Mouse (Mus musculus): ENCODE measurements around the gene Shroom3. TPM values are rescaled to one million over a fixed set of nuclear protein-coding genes. Genes with fewer than 3 reads are reported as not detected.
A peak's percentile ranks its signal among the peaks of the same experiment; 100 is the strongest.

Shroom3 gene
- total RNA-seq, 2 experiments from 2014 or later: 8.1 to 9.5 TPM

GRCm38 (mm10) chr5:92751488-92751887 is 68.3 kb downstream of the Shroom3 start:
- no peak for DNase-seq

GRCm38 (mm10) chr5:92755241-92755775 is 72.1 kb downstream of the Shroom3 start:
- no peak for DNase-seq

GRCm38 (mm10) chr5:92759156-92759745 is 76.0 kb downstream of the Shroom3 start:
- DNase-seq: no peak

- no peak for DNase-seq
Measured at GRCm38 (mm10) chr5:92760542-92760941, 77.3 kb downstream of the Shroom3 start.

GRCm38 (mm10) chr5:92761615-92762353 is 78.5 kb downstream of the Shroom3 start:
- no peak for DNase-seq

GRCm38 (mm10) chr5:92762425-92762824 is 79.2 kb downstream of the Shroom3 start:
- no peak for DNase-seq

- DNase-seq: peak in 1 of 2 experiments; percentile 6
Measured at GRCm38 (mm10) chr5:92763546-92763952, 80.3 kb downstream of the Shroom3 start.

- DNase-seq: no peak
Measured at GRCm38 (mm10) chr5:92766301-92766700, 83.1 kb downstream of the Shroom3 start.

GRCm38 (mm10) chr5:92767194-92767777 is 84.1 kb downstream of the Shroom3 start:
- no peak for DNase-seq

- no peak for DNase-seq
Measured at GRCm38 (mm10) chr5:92767857-92768291, 84.6 kb downstream of the Shroom3 start.

GRCm38 (mm10) chr5:92773821-92774220 is 90.6 kb downstream of the Shroom3 start:
- DNase-seq: no peak

- DNase-seq: no peak
Measured at GRCm38 (mm10) chr5:92774419-92774818, 91.2 kb downstream of the Shroom3 start.

GRCm38 (mm10) chr5:92774893-92775292 is 91.7 kb downstream of the Shroom3 start:
- DNase-seq: no peak

- DNase-seq: no peak
Measured at GRCm38 (mm10) chr5:92778395-92778794, 95.2 kb downstream of the Shroom3 start.

GRCm38 (mm10) chr5:92781082-92781481 is 97.8 kb downstream of the Shroom3 start:
- no peak for DNase-seq

- peak in 1 of 2 experiments; percentile 7 for DNase-seq
Measured at GRCm38 (mm10) chr5:92784037-92784860, 101.0 kb downstream of the Shroom3 start.

- DNase-seq: no peak
Measured at GRCm38 (mm10) chr5:92785870-92786436, 102.7 kb downstream of the Shroom3 start.

GRCm38 (mm10) chr5:92788990-92789389 is 105.8 kb downstream of the Shroom3 start:
- peak in 1 of 2 experiments; percentile 22 for DNase-seq

- DNase-seq: no peak
Measured at GRCm38 (mm10) chr5:92796089-92796990, 113.1 kb downstream of the Shroom3 start.

- DNase-seq: no peak
Measured at GRCm38 (mm10) chr5:92797981-92798380, 114.7 kb downstream of the Shroom3 start.

- no peak for DNase-seq
Measured at GRCm38 (mm10) chr5:92804379-92804778, 121.1 kb downstream of the Shroom3 start.
